Mouse (Mus musculus) bone marrow macrophage, adult 2 months (primary cell): ENCODE measurements around the gene Prss50.

Source experiments
- CTCF ChIP-seq: IDR thresholded peaks from 2 replicates; pipeline ENCODE4 v1.5.1; 2012; ENCODE audit warnings: low read depth, mild to moderate bottlenecking, low read length, moderate library complexity
- POLR2A ChIP-seq: IDR thresholded peaks from 2 replicates; pipeline ENCODE4 v1.6.1; 2012; ENCODE audit warnings: mild to moderate bottlenecking, low read depth, low read length, borderline replicate concordance

DNA sequence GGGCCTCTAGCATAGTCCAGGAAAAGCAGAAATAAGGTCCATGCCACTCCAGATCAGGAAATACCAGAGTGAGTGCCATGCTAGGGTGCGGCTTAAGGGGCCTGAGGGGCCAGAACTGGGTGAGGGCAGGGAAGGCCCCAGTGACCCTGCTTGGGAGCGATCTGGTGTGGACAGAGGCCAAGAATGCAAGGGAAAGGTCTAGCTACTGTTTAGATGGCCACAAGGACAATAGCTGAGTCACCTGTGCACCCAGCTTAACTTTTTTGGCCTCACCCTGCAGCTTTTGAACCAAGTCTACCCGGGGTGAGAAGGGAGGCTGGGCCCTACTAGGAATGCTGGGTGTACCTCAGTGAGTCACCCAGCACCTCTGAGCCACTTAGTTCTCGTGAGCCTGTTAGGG is 23.0 kb downstream of the Prss50 start:
- TF ChIP-seq CTCF (no peak), POLR2A (no peak)
